8 mouse cellular contexts compared by ENCODE assay signal in genomic region chr7:118117539-118118210, GRCm38 (mm10). TPM values are rescaled to one million over a fixed set of nuclear protein-coding genes. Genes with fewer than 3 reads are reported as not detected.
DNase-seq lines count a peak whose midpoint lies in the region; ATAC-seq and TF ChIP-seq lines count a peak whose summit lies in the region.
"Had no signal": no experiment of that assay in that cellular context is flagged by ENCODE, and none has a peak within 500 bp of the region (broad histone marks: within the 10 kb centered on the region; RNA-seq: fewer than 3 reads in every experiment).

No protein-coding gene starts in this region.

- H3K4me1 ChIP-seq in lung, embryonic 14.5 days (ENCODE audit: insufficient read depth): peaks cover 14% of the 10 kb centered on the region
- peaks cover 18% of the 10 kb centered on the region for H3K4me1 ChIP-seq in intestine, embryonic 15.5 days (replicated peaks)
- peaks cover 53% of the 10 kb centered on the region for H3K4me1 ChIP-seq in liver, embryonic 13.5 days (replicated peaks)

- no peaks in the 10 kb centered on the region for H3K27me3 ChIP-seq in lung, embryonic 14.5 days (ENCODE audit: insufficient read depth, low read length)
- H3K27me3 ChIP-seq in intestine, embryonic 15.5 days (replicated peaks): no peaks in the 10 kb centered on the region
- no peaks in the 10 kb centered on the region for H3K27me3 ChIP-seq in liver, embryonic 13.5 days

- intact Hi-C loops in gastrocnemius, adult 2 months (cut with DNase I): no loop called here

- H3K9ac ChIP-seq in lung, embryonic 14.5 days: no peak overlapping the region
- no peak overlapping the region for H3K9ac ChIP-seq in intestine, embryonic 15.5 days
- 0 out of 2 replicates have a peak overlapping the region, but pooled peaks have one; percentile 14 for H3K9ac ChIP-seq in liver, embryonic 13.5 days

- no peak for ATAC-seq in lung, embryonic 14.5 days (ENCODE audit: insufficient read depth)
- no peak for ATAC-seq in intestine, embryonic 15.5 days
- no peak for ATAC-seq in liver, embryonic 13.5 days (ENCODE audit: low read depth)

- no peak for DNase-seq in lung, embryonic 14.5 days
- no peak for DNase-seq in lung, postnatal 4 days
- DNase-seq in ZHBTc4 (ENCODE audit: low read depth, low spot score): peak; percentile 54
- DNase-seq in liver, embryonic 13.5 days: no peak
- DNase-seq in gastrocnemius, adult 2 months: no peak
- DNase-seq in gastrocnemius, adult 18-20 months (ENCODE audit: low spot score): no peak
- DNase-seq: left cerebral cortex, postnatal 4 days had no signal

- H3K4me3 ChIP-seq in lung, embryonic 14.5 days (ENCODE audit: low read depth, low read length): no peak overlapping the region
- H3K4me3 ChIP-seq in intestine, embryonic 15.5 days (replicated peaks): no peak overlapping the region
- no peak overlapping the region for H3K4me3 ChIP-seq in liver, embryonic 13.5 days (replicated peaks)
- H3K4me3 ChIP-seq in gastrocnemius, adult 2 months: no peak overlapping the region

- 47% methylated on average over 4 of the region's 4 CpGs for WGBS in lung, embryonic 14.5 days
- 55% methylated on average over 4 of the region's 4 CpGs for WGBS in intestine, embryonic 15.5 days
- WGBS in liver, embryonic 13.5 days (ENCODE audit: insufficient replicate concordance): 51% methylated on average over 4 of the region's 4 CpGs

- peaks cover 67% of the 10 kb centered on the region for H3K36me3 ChIP-seq in lung, embryonic 14.5 days (ENCODE audit: insufficient read depth)
- H3K36me3 ChIP-seq in intestine, embryonic 15.5 days: peaks cover 26% of the 10 kb centered on the region
- H3K36me3 ChIP-seq in liver, embryonic 13.5 days: peaks cover 73% of the 10 kb centered on the region

- peak overlapping the region; percentile 16; the same call in 1 of the 2 replicates for H3K27ac ChIP-seq in lung, embryonic 14.5 days (ENCODE audit: low read depth)
- 0 out of 2 replicates have a peak overlapping the region, but pooled peaks have one; percentile 13 for H3K27ac ChIP-seq in intestine, embryonic 15.5 days
- peak overlapping the region; percentile 64 for H3K27ac ChIP-seq in liver, embryonic 13.5 days
- H3K27ac ChIP-seq in gastrocnemius, adult 2 months: no peak overlapping the region

- H3K4me2 ChIP-seq in lung, embryonic 14.5 days: no peak overlapping the region
- H3K4me2 ChIP-seq in intestine, embryonic 15.5 days (replicated peaks): no peak overlapping the region
- peak overlapping the region; percentile 88; the same call in 1 of the 2 replicates for H3K4me2 ChIP-seq in liver, embryonic 13.5 days

- no peak for TF ChIP-seq CTCF in lung, embryonic 14.5 days (IDR thresholded peaks at IDR 0.05; ENCODE audit: low read depth)
- TF ChIP-seq CTCF in gastrocnemius, adult 2 months (IDR thresholded peaks at IDR 0.05): no peak

- H3K9me3 ChIP-seq in lung, embryonic 14.5 days (ENCODE audit: low read depth, low read length): no peaks in the 10 kb centered on the region
- no peaks in the 10 kb centered on the region for H3K9me3 ChIP-seq in intestine, embryonic 15.5 days
- no peaks in the 10 kb centered on the region for H3K9me3 ChIP-seq in liver, embryonic 13.5 days (replicated peaks)

RNA-seq across cellular contexts. Expression of gene Rps15a, which starts 1.7 kb away (rescaled TPM):
- polyA plus RNA-seq in lung, embryonic 14.5 days (2014; fragmentation: Nextera tagmentation; extraction: Ambion mirVana): 868 and 955 TPM in 2 replicates
- polyA plus RNA-seq in intestine, embryonic 15.5 days (2015; fragmentation: Nextera tagmentation; extraction: Ambion mirVana): 746 and 766 TPM in 2 replicates
- 574 and 594 TPM in 2 replicates for polyA plus RNA-seq in liver, embryonic 13.5 days (2015; fragmentation: Nextera tagmentation; extraction: Ambion mirVana)
- total RNA-seq in gastrocnemius, adult 2 months (2021): 100 to 1,000 TPM; 409 to 488 TPM
- 100 to 1,000 TPM; 395 to 447 TPM for total RNA-seq in gastrocnemius, adult 18-20 months (2021)

RNA-seq across cellular contexts. Expression of gene Arl6ip1, which starts 11.8 kb away (rescaled TPM):
- polyA plus RNA-seq in lung, embryonic 14.5 days (2014; fragmentation: Nextera tagmentation; extraction: Ambion mirVana): 352 and 375 TPM in 2 replicates
- polyA plus RNA-seq in intestine, embryonic 15.5 days (2015; fragmentation: Nextera tagmentation; extraction: Ambion mirVana): 477 and 625 TPM in 2 replicates
- polyA plus RNA-seq in liver, embryonic 13.5 days (2015; fragmentation: Nextera tagmentation; extraction: Ambion mirVana): 390 and 411 TPM in 2 replicates
- 10 to 100 TPM in 1 of 2 experiments, 1 to 10 TPM in 1; 7.9 to 11.2 TPM for total RNA-seq in gastrocnemius, adult 2 months (2021)
- 1 to 10 TPM; 7.2 to 8.2 TPM for total RNA-seq in gastrocnemius, adult 18-20 months (2021)
